Mouse (Mus musculus) R1 (cell line): ENCODE data around the gene Gm14781.
"Not testable (repeated sequence)": the region's sequence is repeated elsewhere in the genome, so short reads cannot be mapped to it uniquely, and the experiment has no call there.

Experiments
- DNase-seq: peaks from one replicate; pipeline ENCODE4 v3.0.0-alpha.2; 2018; ENCODE audit warnings: low read depth, low spot score

Gm14781 gene

GRCm38 (mm10) chrX:91631894-91632293 lies at the start of gene Gm14781:
Gm14781 (plus strand) TSS chrX:91632194.
- DNase-seq = not testable (repeated sequence)

- not testable (repeated sequence) for DNase-seq
Measured at GRCm38 (mm10) chrX:91654964-91655575, 23.1 kb downstream of the Gm14781 start.
